Comparison of ENCODE assay signal across 13 mouse cellular contexts in genomic region chr11:5519681-5520080, GRCm38 (mm10). TPM values are rescaled to one million over a fixed set of nuclear protein-coding genes. Genes with fewer than 3 reads are reported as not detected.
DNase-seq lines count a peak whose midpoint lies in the region; ATAC-seq and TF ChIP-seq lines count a peak whose summit lies in the region.
"Had no signal": no experiment of that assay in that cellular context is flagged by ENCODE, and none has a peak within 500 bp of the region (broad histone marks: within the 10 kb centered on the region; RNA-seq: fewer than 3 reads in every experiment).

No protein-coding gene starts in this region.

- H3K36me3 ChIP-seq in forebrain, embryonic 15.5 days, result peaks cover 18% of the 10 kb centered on the region
- peaks cover 19% of the 10 kb centered on the region for H3K36me3 ChIP-seq in forebrain, embryonic 12.5 days (replicated peaks)
- peaks cover 26% of the 10 kb centered on the region for H3K36me3 ChIP-seq in liver, adult 2 months (ENCODE audit: control insufficient read depth, insufficient read depth, low read length)
- H3K36me3 ChIP-seq in intestine, postnatal 0 days (ENCODE audit: control insufficient read depth, insufficient read depth), result peaks cover 23% of the 10 kb centered on the region
- peaks cover 26% of the 10 kb centered on the region for H3K36me3 ChIP-seq in myocyte (ENCODE audit: control insufficient read depth, insufficient read depth)

- 95% methylated on average over 3 of the region's 3 CpGs for WGBS in forebrain, embryonic 15.5 days
- 81% methylated on average over 3 of the region's 3 CpGs for WGBS in forebrain, embryonic 12.5 days
- whole genome bisulfite sequencing in liver, adult 2 months, result 32% methylated on average over 3 of the region's 3 CpGs
- 80% methylated on average over 3 of the region's 3 CpGs for WGBS in intestine, postnatal 0 days

- H3K4me2 ChIP-seq in forebrain, embryonic 15.5 days (replicated peaks), result 0 out of 2 replicates have a peak overlapping the region, but pooled peaks have one; percentile 58
- no peak overlapping the region for H3K4me2 ChIP-seq in forebrain, embryonic 12.5 days
- H3K4me2 ChIP-seq in intestine, postnatal 0 days (replicated peaks; ENCODE audit: low read depth), result peak overlapping the region; percentile 64; the same call in 1 of the 2 replicates
- peak overlapping the region; percentile 92 for H3K4me2 ChIP-seq in myocyte (ENCODE audit: low read depth)

- no peak overlapping the region for H3K4me3 ChIP-seq in forebrain, embryonic 15.5 days
- H3K4me3 ChIP-seq in forebrain, embryonic 12.5 days (replicated peaks), result no peak overlapping the region
- H3K4me3 ChIP-seq in liver, adult 2 months (ENCODE audit: insufficient read depth, low read depth, low read length), result peak overlapping the region; percentile 99; the same call in 1 of the 2 replicates
- no peak overlapping the region for H3K4me3 ChIP-seq in intestine, postnatal 0 days (ENCODE audit: low read depth, low read length)
- H3K4me3 ChIP-seq in myocyte, result peak overlapping the region; percentile 75

- ATAC-seq in forebrain, embryonic 15.5 days (replicated peaks), result no peak
- no peak for ATAC-seq in forebrain, embryonic 12.5 days (ENCODE audit: low FRiP score)
- ATAC-seq in intestine, postnatal 0 days, result no peak

- no peak overlapping the region for H3ac ChIP-seq in myocyte (ENCODE audit: control insufficient read depth, insufficient read length)

- no peaks in the 10 kb centered on the region for H3K27me3 ChIP-seq in forebrain, embryonic 15.5 days
- H3K27me3 ChIP-seq in forebrain, embryonic 12.5 days, result no peaks in the 10 kb centered on the region
- no peaks in the 10 kb centered on the region for H3K27me3 ChIP-seq in liver, adult 2 months (ENCODE audit: control insufficient read depth, insufficient read depth, low read length)
- no peaks in the 10 kb centered on the region for H3K27me3 ChIP-seq in intestine, postnatal 0 days (replicated peaks; ENCODE audit: control insufficient read depth, insufficient read depth, low read length)
- no peaks in the 10 kb centered on the region for H3K27me3 ChIP-seq in myocyte (ENCODE audit: control insufficient read depth, insufficient read depth, insufficient read length)
- H3K27me3 ChIP-seq: neural tube, embryonic 12.5 days had no signal

- H3K9me3 ChIP-seq in forebrain, embryonic 15.5 days, result no peaks in the 10 kb centered on the region
- no peaks in the 10 kb centered on the region for H3K9me3 ChIP-seq in forebrain, embryonic 12.5 days
- H3K9me3 ChIP-seq in intestine, postnatal 0 days (ENCODE audit: control insufficient read depth), result no peaks in the 10 kb centered on the region
- H3K9me3 ChIP-seq: neural tube, embryonic 12.5 days had no signal

- H3K27ac ChIP-seq in forebrain, embryonic 15.5 days (replicated peaks), result no peak overlapping the region
- H3K27ac ChIP-seq in forebrain, embryonic 12.5 days, result no peak overlapping the region
- peak overlapping the region; percentile 62 for H3K27ac ChIP-seq in liver, adult 2 months (replicated peaks; ENCODE audit: insufficient read depth, low read depth, low read length)
- H3K27ac ChIP-seq in intestine, postnatal 0 days (ENCODE audit: low read depth, low read length), result no peak overlapping the region
- H3K27ac ChIP-seq: neural tube, embryonic 12.5 days had no signal

- TF ChIP-seq POLR2A in liver, adult 2 months (IDR thresholded peaks at IDR 0.05; ENCODE audit: extremely low read depth, insufficient read depth, low read length), result no peak
- TF ChIP-seq POLR2A in myocyte (IDR thresholded peaks at IDR 0.05; ENCODE audit: insufficient read length, low read depth), result no peak

- no peak for DNase-seq in liver, adult 2 months (ENCODE audit: extremely low read depth, low read depth, low spot score)
- DNase-seq in liver, result no peak
- DNase-seq in thymus, postnatal 36 days, result no peak
- no peak for DNase-seq in gastrocnemius, adult 8-10 months (ENCODE audit: low spot score in 2 of 2)
- DNase-seq: B cell, adult 2 months; cerebellum, adult 18-20 months; kidney, postnatal 10 days had no signal

- peaks cover 27% of the 10 kb centered on the region for H3K4me1 ChIP-seq in forebrain, embryonic 15.5 days
- H3K4me1 ChIP-seq in forebrain, embryonic 12.5 days, result peaks cover 27% of the 10 kb centered on the region
- peaks cover 22% of the 10 kb centered on the region for H3K4me1 ChIP-seq in liver, adult 2 months (ENCODE audit: control insufficient read depth, insufficient read depth, low read length)
- H3K4me1 ChIP-seq in intestine, postnatal 0 days (replicated peaks; ENCODE audit: control insufficient read depth, insufficient read depth, low read length), result 0 out of 2 replicates have a peak, but pooled peaks cover 3% of the 10 kb centered on the region

- H3K79me2 ChIP-seq in liver, adult 2 months (ENCODE audit: control insufficient read depth, insufficient read depth, low read length), result peaks cover 12% of the 10 kb centered on the region
- peaks cover 29% of the 10 kb centered on the region for H3K79me2 ChIP-seq in myocyte (ENCODE audit: control insufficient read depth, insufficient read depth)

- no peak overlapping the region for H3K9ac ChIP-seq in forebrain, embryonic 15.5 days (replicated peaks)
- no peak overlapping the region for H3K9ac ChIP-seq in forebrain, embryonic 12.5 days
- H3K9ac ChIP-seq in liver, adult 2 months (ENCODE audit: low read depth, low read length), result peak overlapping the region; percentile 52
- no peak overlapping the region for H3K9ac ChIP-seq in intestine, postnatal 0 days (ENCODE audit: low read depth, low read length)

- no peak for TF ChIP-seq CTCF in liver, adult 2 months (IDR thresholded peaks at IDR 0.05; ENCODE audit: low read depth, low read length)
- TF ChIP-seq CTCF in intestine, postnatal 0 days (IDR thresholded peaks at IDR 0.05; ENCODE audit: low read depth), result no peak

TF ChIP-seq in myocyte, 11 proteins besides CTCF, POLR2A, EP300 and RAD21:
- TF ChIP-seq USF1 (IDR thresholded peaks at IDR 0.05; ENCODE audit: low read depth), result no peak
- TF ChIP-seq REST (IDR thresholded peaks at IDR 0.05; ENCODE audit: insufficient read depth, insufficient read length), result no peak
- no peak for TF ChIP-seq MYOG (IDR thresholded peaks at IDR 0.05; ENCODE audit: control insufficient read depth in 1 of 3, insufficient read depth in 1 of 3, insufficient read length in 2 of 3, low read depth in 2 of 3)
- TF ChIP-seq SRF (IDR thresholded peaks at IDR 0.05; ENCODE audit: control insufficient read depth, insufficient read length, low read depth), result no peak
- TF ChIP-seq POLR2AphosphoS2 (IDR thresholded peaks at IDR 0.05; ENCODE audit: insufficient read length, low read depth), result no peak

RNA-seq across cellular contexts. Expression of gene Xbp1, which starts 0.8 kb away (rescaled TPM):
- polyA plus RNA-seq in forebrain, embryonic 15.5 days (2015; fragmentation: Nextera tagmentation; extraction: Ambion mirVana), result 128 and 135 TPM in 2 replicates
- 100 and 102 TPM in 2 replicates for polyA plus RNA-seq in forebrain, embryonic 12.5 days (2016; fragmentation: Nextera tagmentation; extraction: Ambion mirVana)
- total RNA-seq in liver, adult 2 months (2014; rRNA removed), result 137 and 138 TPM in 2 replicates
- polyA plus RNA-seq in liver, adult 2 months (2012; rRNA removed), result 147 and 241 TPM in 2 replicates
- 141 and 150 TPM in 2 replicates for polyA plus RNA-seq in intestine, postnatal 0 days (2015; fragmentation: Nextera tagmentation; extraction: Ambion mirVana)
- polyA plus RNA-seq in myocyte (2012; fragmentation: generic; extraction: Trizol), result 102 TPM
- 100 to 1,000 TPM in 1 of 4 experiments, 10 to 100 TPM in 3; 57.4 to 110 (median 72.7) TPM for total RNA-seq in gastrocnemius, adult 8-10 months (2022)

RNA-seq across cellular contexts. Expression of gene Ccdc117, which starts 22.3 kb away (rescaled TPM):
- polyA plus RNA-seq in forebrain, embryonic 15.5 days (2015; fragmentation: Nextera tagmentation; extraction: Ambion mirVana), result 15.4 and 15.8 TPM in 2 replicates
- 27.1 and 28.0 TPM in 2 replicates for polyA plus RNA-seq in forebrain, embryonic 12.5 days (2016; fragmentation: Nextera tagmentation; extraction: Ambion mirVana)
- total RNA-seq in liver, adult 2 months (2014; rRNA removed), result 15.3 and 15.5 TPM in 2 replicates
- 5.2 and 5.4 TPM in 2 replicates for polyA plus RNA-seq in liver, adult 2 months (2012; rRNA removed)
- polyA plus RNA-seq in intestine, postnatal 0 days (2015; fragmentation: Nextera tagmentation; extraction: Ambion mirVana), result 4.7 and 6.3 TPM in 2 replicates
- 9.0 TPM for polyA plus RNA-seq in myocyte (2012; fragmentation: generic; extraction: Trizol)
- 10 to 100 TPM; 19.2 to 27.7 (median 24.0) TPM for total RNA-seq in gastrocnemius, adult 8-10 months (2022)

RNA-seq across cellular contexts. Expression of gene Ankrd36, which starts 49.8 kb away (rescaled TPM):
- polyA plus RNA-seq in forebrain, embryonic 15.5 days (2015; fragmentation: Nextera tagmentation; extraction: Ambion mirVana), result not detected in 2 replicates
- 0.33 TPM in 1 of 2 replicates, not detected in the other for polyA plus RNA-seq in forebrain, embryonic 12.5 days (2016; fragmentation: Nextera tagmentation; extraction: Ambion mirVana)
- not detected in 2 replicates for total RNA-seq in liver, adult 2 months (2014; rRNA removed)
- 0.04 TPM in 1 of 2 replicates, not detected in the other for polyA plus RNA-seq in liver, adult 2 months (2012; rRNA removed)
- not detected in 2 replicates for polyA plus RNA-seq in intestine, postnatal 0 days (2015; fragmentation: Nextera tagmentation; extraction: Ambion mirVana)
- polyA plus RNA-seq in myocyte (2012; fragmentation: generic; extraction: Trizol), result not detected
- total RNA-seq in gastrocnemius, adult 8-10 months (2022), result not detected
- total RNA-seq: left cerebral cortex, postnatal 36 days had no signal
- polyA plus RNA-seq: neural tube, embryonic 12.5 days had no signal

Comparison
In these comparisons a context has a peak if more than half of its experiments do, and no peak if none do; other contexts are left out.
1. H3K4me3 ChIP-seq: peak in liver, adult 2 months (single experiment) and myocyte (single experiment); none in forebrain, embryonic 15.5 days (single experiment), forebrain, embryonic 12.5 days (single experiment) and intestine, postnatal 0 days (single experiment).